Mouse (Mus musculus) embryonic facial prominence, embryonic 12.5 days (tissue): ENCODE measurements around the gene Ablim2. TPM values are rescaled to one million over a fixed set of nuclear protein-coding genes. Genes with fewer than 3 reads are reported as not detected.

Experiments
- ATAC-seq: fragments of 200-750 bp; cut with Nextera tagmentation; 2 replicates; pipeline ENCODE4 v1.8.0; 2017; ENCODE audit not compliant: insufficient number of reproducible peaks, insufficient read depth, low FRiP score, low TSS enrichment
- H3K27ac ChIP-seq: fragments of 300-500 bp; sonication (generic); 2 replicates; pipeline ENCODE4 v1.5.1; 2016; ENCODE audit warnings: mild to moderate bottlenecking
- H3K27me3 ChIP-seq: fragments of 300-500 bp; sonication (generic); 2 replicates; pipeline ENCODE4 v1.6.1; 2016; ENCODE audit warnings: mild to moderate bottlenecking, moderate library complexity
- H3K36me3 ChIP-seq: fragments of 300-500 bp; sonication (generic); 2 replicates; pipeline ENCODE4 v1.6.1; 2016; ENCODE audit warnings: mild to moderate bottlenecking
- H3K4me1 ChIP-seq: fragments of 300-500 bp; sonication (generic); 2 replicates; pipeline ENCODE4 v1.6.1; 2016
- H3K4me2 ChIP-seq: fragments of 300-500 bp; sonication (generic); replicated peaks from 2 replicates; pipeline ENCODE4 v1.6.1; 2016; ENCODE audit warnings: mild to moderate bottlenecking, moderate library complexity
- H3K4me3 ChIP-seq: fragments of 300-500 bp; sonication (generic); 2 replicates; pipeline ENCODE4 v1.5.1; 2016; ENCODE audit warnings: mild to moderate bottlenecking
- H3K9ac ChIP-seq: fragments of 300-500 bp; sonication (generic); 2 replicates; pipeline ENCODE4 v1.6.1; 2016; ENCODE audit warnings: mild to moderate bottlenecking, moderate library complexity
- H3K9me3 ChIP-seq: fragments of 300-500 bp; sonication (generic); 2 replicates; pipeline ENCODE4 v1.6.1; 2016; ENCODE audit warnings: mild to moderate bottlenecking, moderate library complexity
- WGBS: fragments of 180-500 bp; shearing (Covaris S2); methylation state at CpG from one replicate; pipeline ENCODE4 v1.1.7; 2016; 5-methylcytosine and 5-hydroxymethylcytosine counted together
- polyA plus RNA-seq: library from polyadenylated mRNA; unstranded; fragments of >200 nt; fragmentation: Nextera tagmentation; extraction: Ambion mirVana; gene quantifications from 2 replicates; pipeline ENCODE4 v1.2.1, GENCODE M21; 2016

Gene Ablim2
- polyA plus RNA-seq, 1 experiment from 2014 or later = 0.37 TPM

GRCm38 (mm10) chr5:35723900-35724299, 33.8 kb upstream of the Ablim2 start:
- no peak for ATAC-seq
- no peaks in the 10 kb centered on the region for H3K9me3 ChIP-seq
- WGBS = 80% methylated on average over 5 of the region's 5 CpGs
- no peak overlapping the region for H3K4me2 ChIP-seq
- no peaks in the 10 kb centered on the region for H3K27me3 ChIP-seq
- H3K4me3 ChIP-seq = no peak overlapping the region
- no peak overlapping the region for H3K27ac ChIP-seq
- H3K4me1 ChIP-seq = 0 out of 2 replicates have a peak, but pooled peaks cover 1% of the 10 kb centered on the region
- no peak overlapping the region for H3K9ac ChIP-seq
- H3K36me3 ChIP-seq = no peaks in the 10 kb centered on the region

DNA sequence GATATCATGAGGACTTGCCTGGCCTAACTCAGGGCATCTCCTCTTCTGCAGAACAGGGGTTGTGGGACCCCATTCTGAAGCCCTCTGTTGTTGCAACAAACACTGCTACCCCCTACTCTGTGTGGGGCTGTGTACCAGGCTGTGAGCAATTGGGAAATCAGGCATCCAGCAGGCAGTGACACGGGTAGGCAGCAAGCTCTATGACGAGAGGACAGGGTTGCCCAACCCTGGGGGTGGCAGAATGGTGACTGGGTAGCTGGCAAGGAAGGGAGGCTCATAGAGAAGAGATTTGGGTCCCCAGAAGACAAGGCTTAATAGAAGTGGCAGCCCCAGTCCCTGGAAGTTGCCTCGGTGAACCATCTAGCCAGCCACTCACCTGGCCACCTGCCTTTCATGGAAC, 31.8 kb upstream of the Ablim2 start:
- H3K9ac ChIP-seq = no peak overlapping the region
- H3K4me3 ChIP-seq = no peak overlapping the region
- H3K27me3 ChIP-seq = no peaks in the 10 kb centered on the region
- no peaks in the 10 kb centered on the region for H3K36me3 ChIP-seq
- H3K9me3 ChIP-seq = no peaks in the 10 kb centered on the region
- ATAC-seq = no peak
- no peak overlapping the region for H3K27ac ChIP-seq
- H3K4me1 ChIP-seq = 0 out of 2 replicates have a peak, but pooled peaks cover 6% of the 10 kb centered on the region
- WGBS = 79% methylated on average over 3 of the region's 3 CpGs
- no peak overlapping the region for H3K4me2 ChIP-seq

DNA sequence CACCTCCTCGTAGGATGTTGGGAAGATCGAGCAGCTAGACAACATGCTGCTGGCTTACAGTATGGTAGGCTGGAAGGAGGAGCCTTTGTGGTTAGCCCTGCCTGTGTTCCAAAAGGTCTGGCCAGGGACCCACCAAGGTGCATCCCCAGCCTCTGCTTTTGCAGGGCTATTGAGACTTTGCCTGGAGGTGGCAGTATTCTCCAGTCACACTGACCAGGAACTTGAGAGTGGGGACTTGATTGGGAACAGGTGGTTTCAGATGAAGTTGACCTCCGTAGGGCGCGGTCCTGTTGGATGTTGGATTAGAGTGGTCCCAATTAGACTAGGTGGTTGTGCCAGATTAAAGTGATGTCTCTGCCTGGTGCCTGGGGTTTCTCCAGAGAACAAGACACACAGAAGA, 30.2 kb upstream of the Ablim2 start:
- Histone ChIP-seq H3K27me3 (no peaks in the 10 kb centered on the region), H3K9me3 (no peaks in the 10 kb centered on the region)
- 73% methylated on average over 5 of the region's 5 CpGs for WGBS

DNA sequence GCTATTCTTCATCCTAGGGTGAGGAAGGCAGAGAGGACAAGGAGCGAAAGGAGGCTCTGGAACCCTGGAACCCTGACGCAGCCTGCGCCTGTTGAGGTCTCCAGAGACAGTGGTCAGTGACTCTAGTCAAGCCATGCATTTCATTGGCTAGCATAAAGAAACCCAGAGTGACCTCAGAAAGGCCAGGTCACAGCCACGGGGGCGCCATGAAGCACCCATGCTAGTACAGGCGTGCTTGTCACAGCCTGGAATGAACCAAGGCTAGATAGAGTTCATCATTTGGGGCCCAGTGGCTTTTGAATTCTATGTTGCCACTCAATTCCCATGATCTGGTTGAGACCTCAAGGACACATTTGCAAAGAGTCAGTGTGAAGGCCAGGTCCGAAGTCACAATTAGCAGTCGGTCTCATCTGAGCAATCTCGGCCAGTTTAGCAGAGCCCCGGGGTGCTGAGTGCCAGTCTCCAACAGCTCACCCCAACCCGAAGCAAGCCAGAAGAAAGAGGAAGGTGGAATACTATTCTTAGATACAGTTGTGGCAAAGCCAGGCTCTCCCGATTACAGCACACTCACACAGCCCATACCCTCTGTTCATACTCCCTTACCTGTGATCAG, 29.2 kb upstream of the Ablim2 start:
- H3K4me1 ChIP-seq = 0 out of 2 replicates have a peak, but pooled peaks cover 6% of the 10 kb centered on the region
- H3K4me3 ChIP-seq = no peak overlapping the region
- ATAC-seq = no peak
- H3K27me3 ChIP-seq = no peaks in the 10 kb centered on the region
- no peaks in the 10 kb centered on the region for H3K9me3 ChIP-seq
- H3K4me2 ChIP-seq = no peak overlapping the region
- H3K27ac ChIP-seq = no peak overlapping the region; the same call in 1 of the 2 replicates
- WGBS = 85% methylated on average over 12 of the region's 12 CpGs
- H3K36me3 ChIP-seq = no peaks in the 10 kb centered on the region
- H3K9ac ChIP-seq = no peak overlapping the region

More for the DNA sequence above, 30.2 kb upstream of the Ablim2 start:
- Histone ChIP-seq H3K4me1 (0 out of 2 replicates have a peak, but pooled peaks cover 6% of the 10 kb centered on the region), H3K27ac (no peak overlapping the region), H3K4me3 (no peak overlapping the region), H3K9ac (no peak overlapping the region), H3K4me2 (0 out of 2 replicates have a peak overlapping the region, but pooled peaks have one; percentile 2), H3K36me3 (no peaks in the 10 kb centered on the region)
- ATAC-seq = no peak

GRCm38 (mm10) chr5:35728957-35729460, 28.7 kb upstream of the Ablim2 start:
- 0 out of 2 replicates have a peak, but pooled peaks have one; percentile 61 for ATAC-seq
- 35% methylated on average over 11 of the region's 11 CpGs for WGBS

GRCm38 (mm10) chr5:35729844-35730243, 27.8 kb upstream of the Ablim2 start:
- H3K4me1 ChIP-seq = 0 out of 2 replicates have a peak, but pooled peaks cover 6% of the 10 kb centered on the region
- no peak overlapping the region for H3K4me2 ChIP-seq
- H3K9me3 ChIP-seq = no peaks in the 10 kb centered on the region
- 78% methylated on average over 3 of the region's 3 CpGs for WGBS
- ATAC-seq = no peak
- no peak overlapping the region for H3K4me3 ChIP-seq
- no peak overlapping the region for H3K9ac ChIP-seq
- no peaks in the 10 kb centered on the region for H3K27me3 ChIP-seq
- H3K27ac ChIP-seq = no peak overlapping the region
- H3K36me3 ChIP-seq = no peaks in the 10 kb centered on the region

More at GRCm38 (mm10) chr5:35728957-35729460, 28.7 kb upstream of the Ablim2 start:
- Histone ChIP-seq H3K4me2 (no peak overlapping the region), H3K27me3 (no peaks in the 10 kb centered on the region), H3K9me3 (no peaks in the 10 kb centered on the region), H3K4me1 (0 out of 2 replicates have a peak, but pooled peaks cover 6% of the 10 kb centered on the region), H3K4me3 (no peak overlapping the region), H3K36me3 (no peaks in the 10 kb centered on the region), H3K27ac (peak overlapping the region; percentile 73), H3K9ac (no peak overlapping the region)

GRCm38 (mm10) chr5:35730552-35730951, 27.1 kb upstream of the Ablim2 start:
- H3K36me3 ChIP-seq = no peaks in the 10 kb centered on the region
- WGBS = 84% methylated on average over 1 of the region's 1 CpGs
- H3K4me3 ChIP-seq = no peak overlapping the region
- H3K4me2 ChIP-seq = no peak overlapping the region
- H3K9me3 ChIP-seq = no peaks in the 10 kb centered on the region
- no peaks in the 10 kb centered on the region for H3K27me3 ChIP-seq
- H3K4me1 ChIP-seq = 0 out of 2 replicates have a peak, but pooled peaks cover 6% of the 10 kb centered on the region
- ATAC-seq = no peak
- no peak overlapping the region for H3K27ac ChIP-seq
- no peak overlapping the region for H3K9ac ChIP-seq

DNA sequence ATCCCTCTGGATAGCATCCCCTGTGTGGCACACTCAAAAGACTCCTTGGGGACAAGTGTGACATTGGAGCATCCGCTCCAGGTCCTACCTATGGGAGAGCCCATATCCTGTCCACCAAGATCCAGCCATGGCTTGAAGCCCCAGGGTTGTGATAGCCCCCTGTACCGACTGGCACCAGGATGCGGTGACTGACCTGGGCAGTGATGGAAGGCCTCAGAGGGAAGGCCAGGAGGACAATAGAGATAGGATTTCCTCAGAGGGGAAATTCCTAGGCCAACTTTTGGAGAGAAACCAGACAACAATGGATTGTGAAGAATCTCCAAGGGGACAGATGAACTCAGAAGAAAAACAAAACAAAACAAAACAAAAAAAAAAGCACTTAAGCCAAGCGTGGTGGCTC, 26.7 kb upstream of the Ablim2 start:
- Histone ChIP-seq H3K9me3 (no peaks in the 10 kb centered on the region), H3K36me3 (no peaks in the 10 kb centered on the region), H3K4me1 (0 out of 2 replicates have a peak, but pooled peaks cover 6% of the 10 kb centered on the region), H3K4me3 (no peak overlapping the region), H3K4me2 (no peak overlapping the region), H3K27ac (no peak overlapping the region), H3K9ac (no peak overlapping the region), H3K27me3 (no peaks in the 10 kb centered on the region)
- ATAC-seq = no peak
- 83% methylated on average over 4 of the region's 4 CpGs for WGBS

- 0 out of 2 replicates have a peak, but pooled peaks cover 6% of the 10 kb centered on the region for H3K4me1 ChIP-seq
- H3K9ac ChIP-seq = no peak overlapping the region
- H3K36me3 ChIP-seq = no peaks in the 10 kb centered on the region
- WGBS = 74% methylated on average over 2 of the region's 2 CpGs
- no peaks in the 10 kb centered on the region; the same call in 1 of the 2 replicates for H3K27me3 ChIP-seq
- H3K27ac ChIP-seq = no peak overlapping the region
- no peak overlapping the region for H3K4me3 ChIP-seq
- H3K4me2 ChIP-seq = no peak overlapping the region
- no peaks in the 10 kb centered on the region for H3K9me3 ChIP-seq
- no peak for ATAC-seq
These were observed 24.2 kb upstream of the Ablim2 start for GRCm38 (mm10) chr5:35733523-35733922.

DNA sequence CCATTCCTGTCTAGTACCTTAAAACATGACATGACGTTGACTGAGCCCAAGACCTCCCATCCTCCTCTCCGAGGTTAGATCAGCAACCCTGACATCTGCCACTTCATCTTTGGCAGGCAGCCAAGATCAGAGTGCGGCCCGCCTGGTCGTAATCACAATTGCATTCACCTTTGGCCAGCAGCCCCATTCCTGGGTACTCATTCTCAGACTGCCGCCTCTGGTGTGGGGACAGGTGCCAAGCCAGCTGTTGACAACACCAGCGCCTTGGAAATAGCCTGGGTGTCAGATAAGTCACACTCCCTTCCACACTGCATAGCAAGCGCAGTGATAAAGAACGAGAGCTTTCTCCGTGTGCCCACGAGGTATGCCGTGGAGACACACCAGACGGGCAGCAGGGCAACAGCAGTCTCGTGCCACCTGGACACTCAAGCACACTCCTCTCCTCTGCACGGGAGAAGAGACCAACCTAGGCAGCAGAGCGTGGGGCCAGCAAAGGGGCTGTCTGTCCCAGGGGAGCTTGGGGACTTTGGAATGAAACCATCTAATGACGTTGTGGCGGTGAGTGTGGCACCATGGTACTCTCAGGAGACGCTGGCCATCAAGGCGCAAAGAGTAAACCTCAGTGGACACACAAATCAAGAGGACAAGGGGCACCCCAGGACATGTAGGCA, 20.3 kb upstream of the Ablim2 start:
- H3K4me3 ChIP-seq = no peak overlapping the region
- H3K27me3 ChIP-seq = peaks cover 28% of the 10 kb centered on the region
- no peak for ATAC-seq
- H3K36me3 ChIP-seq = no peaks in the 10 kb centered on the region
- H3K4me1 ChIP-seq = peaks cover 8% of the 10 kb centered on the region
- no peak overlapping the region for H3K4me2 ChIP-seq
- 79% methylated on average over 20 of the region's 20 CpGs for WGBS
- H3K27ac ChIP-seq = no peak overlapping the region
- no peak overlapping the region for H3K9ac ChIP-seq
- H3K9me3 ChIP-seq = no peaks in the 10 kb centered on the region

GRCm38 (mm10) chr5:35739005-35739404, 18.7 kb upstream of the Ablim2 start:
- H3K36me3 ChIP-seq = no peaks in the 10 kb centered on the region
- H3K4me3 ChIP-seq = no peak overlapping the region
- no peak overlapping the region for H3K4me2 ChIP-seq
- no peaks in the 10 kb centered on the region for H3K9me3 ChIP-seq
- peaks cover 8% of the 10 kb centered on the region for H3K4me1 ChIP-seq
- 0 out of 2 replicates have a peak overlapping the region, but pooled peaks have one; percentile 10 for H3K9ac ChIP-seq
- ATAC-seq = no peak
- 76% methylated on average over 2 of the region's 2 CpGs for WGBS
- H3K27ac ChIP-seq = no peak overlapping the region
- peaks cover 28% of the 10 kb centered on the region for H3K27me3 ChIP-seq
